Mouse (Mus musculus) forebrain, embryonic 15.5 days (tissue): ENCODE data around the gene Plin3. TPM values are rescaled to one million over a fixed set of nuclear protein-coding genes. Genes with fewer than 3 reads are reported as not detected.
"Not testable (repeated sequence)": the region's sequence is repeated elsewhere in the genome, so short reads cannot be mapped to it uniquely, and the experiment has no call there.

Experiments
- ATAC-seq: fragments of 200-750 bp; cut with Nextera tagmentation; replicated peaks from 2 replicates; pipeline ENCODE4 v1.8.0; 2017; ENCODE audit warnings: mild to moderate bottlenecking, moderate TSS enrichment, moderate library complexity
- H3K27ac ChIP-seq: fragments of 300-500 bp; sonication (generic); replicated peaks from 2 replicates; pipeline ENCODE4 v1.5.1; 2015; ENCODE audit warnings: mild to moderate bottlenecking, inconsistent platforms
- H3K27me3 ChIP-seq: fragments of 300-500 bp; sonication (generic); 2 replicates; pipeline ENCODE4 v1.6.1; 2015; ENCODE audit warnings: inconsistent platforms
- H3K36me3 ChIP-seq: fragments of 300-500 bp; sonication (generic); 2 replicates; pipeline ENCODE4 v1.6.1; 2015; ENCODE audit warnings: mild to moderate bottlenecking, inconsistent platforms
- H3K4me1 ChIP-seq: fragments of 300-500 bp; sonication (generic); 2 replicates; pipeline ENCODE4 v1.6.1; 2015; ENCODE audit warnings: inconsistent platforms
- H3K4me2 ChIP-seq: fragments of 300-500 bp; sonication (generic); replicated peaks from 2 replicates; pipeline ENCODE4 v1.6.1; 2015; ENCODE audit warnings: mild to moderate bottlenecking, inconsistent platforms
- H3K4me3 ChIP-seq: fragments of 300-500 bp; sonication (generic); 2 replicates; pipeline ENCODE4 v1.5.1; 2015; ENCODE audit warnings: mild to moderate bottlenecking, inconsistent platforms
- H3K9ac ChIP-seq: fragments of 300-500 bp; sonication (generic); replicated peaks from 2 replicates; pipeline ENCODE4 v1.6.1; 2015; ENCODE audit warnings: mild to moderate bottlenecking, inconsistent platforms
- H3K9me3 ChIP-seq: fragments of 300-500 bp; sonication (generic); 2 replicates; pipeline ENCODE4 v1.6.1; 2016; ENCODE audit warnings: inconsistent platforms
- WGBS: fragments of 180-500 bp; shearing (Covaris S2); methylation state at CpG from one replicate; pipeline ENCODE4 v1.1.7; 2015; ENCODE audit warnings: mixed read lengths; 5-methylcytosine and 5-hydroxymethylcytosine counted together
- polyA plus RNA-seq: library from polyadenylated mRNA; unstranded; fragments of >200 nt; fragmentation: Nextera tagmentation; extraction: Ambion mirVana; gene quantifications from 2 replicates; pipeline ENCODE4 v1.2.1, GENCODE M21; 2015

Plin3 gene
- polyA plus RNA-seq, 1 experiment from 2014 or later, result 13.6 TPM

- H3K27ac ChIP-seq, result peak overlapping the region; percentile 74
- H3K4me3 ChIP-seq, result peak overlapping the region; percentile 42
- H3K9me3 ChIP-seq, result no peaks in the 10 kb centered on the region
- H3K36me3 ChIP-seq, result 0 out of 2 replicates have a peak, but pooled peaks cover 3% of the 10 kb centered on the region
- no peaks in the 10 kb centered on the region for H3K27me3 ChIP-seq
- 17% methylated on average over 12 of the region's 12 CpGs for whole genome bisulfite sequencing
- peaks cover 12% of the 10 kb centered on the region for H3K4me1 ChIP-seq
- H3K4me2 ChIP-seq, result peak overlapping the region; percentile 78
- peak overlapping the region; percentile 47 for H3K9ac ChIP-seq
- ATAC-seq, result peak; percentile 88
Observed at GRCm38 (mm10) chr17:56269153-56269630, 23.5 kb downstream of the Plin3 start.

GRCm38 (mm10) chr17:56266271-56266670 is 26.4 kb downstream of the Plin3 start:
- 61% methylated on average over 3 of the region's 3 CpGs for WGBS
- Histone ChIP-seq H3K9ac (no peak overlapping the region), H3K27ac (no peak overlapping the region), H3K27me3 (no peaks in the 10 kb centered on the region), H3K4me3 (no peak overlapping the region), H3K4me2 (no peak overlapping the region), H3K36me3 (peaks cover 24% of the 10 kb centered on the region), H3K9me3 (no peaks in the 10 kb centered on the region), H3K4me1 (peaks cover 33% of the 10 kb centered on the region)
- ATAC-seq, result no peak

- H3K9ac ChIP-seq, result no peak overlapping the region
- no peak overlapping the region for H3K4me3 ChIP-seq
- WGBS, result 93% methylated on average over 3 of the region's 3 CpGs
- no peak overlapping the region for H3K27ac ChIP-seq
- peaks cover 37% of the 10 kb centered on the region for H3K4me1 ChIP-seq
- H3K27me3 ChIP-seq, result no peaks in the 10 kb centered on the region
- H3K4me2 ChIP-seq, result no peak overlapping the region
- ATAC-seq, result no peak
- H3K36me3 ChIP-seq, result peaks cover 28% of the 10 kb centered on the region
- H3K9me3 ChIP-seq, result no peaks in the 10 kb centered on the region
Observed at GRCm38 (mm10) chr17:56265869-56266268, 26.8 kb downstream of the Plin3 start.

GRCm38 (mm10) chr17:56265011-56265410 is 27.7 kb downstream of the Plin3 start:
- H3K27me3 ChIP-seq, result no peaks in the 10 kb centered on the region
- no peak for ATAC-seq
- H3K36me3 ChIP-seq, result peaks cover 37% of the 10 kb centered on the region
- no peaks in the 10 kb centered on the region for H3K9me3 ChIP-seq
- no peak overlapping the region for H3K9ac ChIP-seq
- H3K27ac ChIP-seq, result no peak overlapping the region
- H3K4me3 ChIP-seq, result no peak overlapping the region
- 92% methylated on average over 4 of the region's 4 CpGs for WGBS
- no peak overlapping the region for H3K4me2 ChIP-seq
- peaks cover 46% of the 10 kb centered on the region for H3K4me1 ChIP-seq

- H3K4me2 ChIP-seq, result no peak overlapping the region
- H3K27ac ChIP-seq, result no peak overlapping the region
- H3K4me3 ChIP-seq, result no peak overlapping the region
- H3K27me3 ChIP-seq, result no peaks in the 10 kb centered on the region
- no peak overlapping the region for H3K9ac ChIP-seq
- H3K36me3 ChIP-seq, result peaks cover 47% of the 10 kb centered on the region
- 18% methylated on average over 8 of the region's 8 CpGs for WGBS
- peak; percentile 61 for ATAC-seq
- no peaks in the 10 kb centered on the region for H3K9me3 ChIP-seq
- peaks cover 47% of the 10 kb centered on the region for H3K4me1 ChIP-seq
Observed at GRCm38 (mm10) chr17:56264020-56264419, 28.7 kb downstream of the Plin3 start.

GRCm38 (mm10) chr17:56262645-56263094 is 30.0 kb downstream of the Plin3 start:
- H3K9ac ChIP-seq, result no peak overlapping the region
- H3K27ac ChIP-seq, result no peak overlapping the region
- peaks cover 57% of the 10 kb centered on the region for H3K4me1 ChIP-seq
- H3K9me3 ChIP-seq, result no peaks in the 10 kb centered on the region
- WGBS, result 91% methylated on average over 3 of the region's 3 CpGs
- H3K4me2 ChIP-seq, result no peak overlapping the region
- H3K4me3 ChIP-seq, result no peak overlapping the region
- H3K27me3 ChIP-seq, result no peaks in the 10 kb centered on the region
- peaks cover 54% of the 10 kb centered on the region for H3K36me3 ChIP-seq
- no peak for ATAC-seq

- ATAC-seq, result no peak
- H3K4me1 ChIP-seq, result peaks cover 61% of the 10 kb centered on the region
- no peak overlapping the region for H3K4me2 ChIP-seq
- H3K27me3 ChIP-seq, result no peaks in the 10 kb centered on the region
- H3K4me3 ChIP-seq, result no peak overlapping the region
- H3K9ac ChIP-seq, result no peak overlapping the region
- no peak overlapping the region for H3K27ac ChIP-seq
- WGBS, result 75% methylated on average over 3 of the region's 3 CpGs
- H3K9me3 ChIP-seq, result no peaks in the 10 kb centered on the region
- H3K36me3 ChIP-seq, result peaks cover 56% of the 10 kb centered on the region
Observed at GRCm38 (mm10) chr17:56261166-56261565, 31.5 kb downstream of the Plin3 start.

GRCm38 (mm10) chr17:56259301-56260037 is 33.2 kb downstream of the Plin3 start:
- no peaks in the 10 kb centered on the region for H3K27me3 ChIP-seq
- H3K36me3 ChIP-seq, result peaks cover 53% of the 10 kb centered on the region
- no peaks in the 10 kb centered on the region for H3K9me3 ChIP-seq
- no peak for ATAC-seq
- peak overlapping the region; percentile 6; the same call in 1 of the 2 replicates for H3K4me2 ChIP-seq
- no peak overlapping the region for H3K27ac ChIP-seq
- H3K4me3 ChIP-seq, result no peak overlapping the region
- 0 out of 2 replicates have a peak overlapping the region, but pooled peaks have one; percentile 19 for H3K9ac ChIP-seq
- 91% methylated on average over 10 of the region's 10 CpGs for WGBS
- H3K4me1 ChIP-seq, result peaks cover 72% of the 10 kb centered on the region

- H3K9ac ChIP-seq, result 0 out of 2 replicates have a peak overlapping the region, but pooled peaks have one; percentile 19
- not testable (repeated sequence) for H3K4me3 ChIP-seq, H3K9me3 ChIP-seq, H3K27me3 ChIP-seq, ATAC-seq, H3K27ac ChIP-seq
- peaks cover 53% of the 10 kb centered on the region for H3K36me3 ChIP-seq
- peak overlapping the region; percentile 6; the same call in 1 of the 2 replicates for H3K4me2 ChIP-seq
- 84% methylated on average over 2 of the region's 2 CpGs for WGBS
- peaks cover 67% of the 10 kb centered on the region for H3K4me1 ChIP-seq
Observed at GRCm38 (mm10) chr17:56258812-56259211, 33.9 kb downstream of the Plin3 start.

- Histone ChIP-seq H3K4me3 (peak overlapping the region; percentile 59; the same call in 1 of the 2 replicates), H3K4me2 (peak overlapping the region; percentile 98), H3K4me1 (peaks cover 67% of the 10 kb centered on the region), H3K36me3 (peaks cover 51% of the 10 kb centered on the region)
- not testable (repeated sequence) for H3K27ac ChIP-seq, H3K9ac ChIP-seq, H3K9me3 ChIP-seq, ATAC-seq, H3K27me3 ChIP-seq
- 94% methylated on average over 19 of the region's 19 CpGs for WGBS
Observed at GRCm38 (mm10) chr17:56258269-56258668, 34.4 kb downstream of the Plin3 start.

- Histone ChIP-seq H3K9ac (peak overlapping the region; percentile 61), H3K27me3 (no peaks in the 10 kb centered on the region), H3K4me3 (peak overlapping the region; percentile 59), H3K4me2 (peak overlapping the region; percentile 98), H3K4me1 (peaks cover 59% of the 10 kb centered on the region), H3K9me3 (no peaks in the 10 kb centered on the region), H3K36me3 (peaks cover 42% of the 10 kb centered on the region), H3K27ac (peak overlapping the region; percentile 88)
- ATAC-seq, result no peak
- WGBS, result 10% methylated on average over 58 of the region's 58 CpGs
Observed at GRCm38 (mm10) chr17:56257181-56257894, 35.3 kb downstream of the Plin3 start.
